Mouse (Mus musculus) forebrain, embryonic 11.5 days (tissue): Measurements from ENCODE around the gene 4933409G03Rik. TPM values are rescaled to one million over a fixed set of nuclear protein-coding genes. Genes with fewer than 3 reads are reported as not detected.
A peak's percentile ranks its signal among the peaks of the same experiment; 100 is the strongest.
"Not testable (repeated sequence)": the region's sequence is repeated elsewhere in the genome, so short reads cannot be mapped to it uniquely, and the experiment has no call there.

Experiments used
- ATAC-seq: fragments of 200-750 bp; cut with Nextera tagmentation; replicated peaks from 2 replicates; pipeline ENCODE4 v1.8.0; 2017; ENCODE audit warnings: moderate TSS enrichment; ENCODE audit not compliant: low FRiP score
- DNase-seq: peaks from one replicate; pipeline ENCODE4 v3.0.0-alpha.2; 2017; ENCODE audit warnings: low spot score
- H3K27ac ChIP-seq: fragments of 300-500 bp; sonication (generic); 2 replicates; pipeline ENCODE4 v1.5.1; 2014; ENCODE audit warnings: low read depth, low read length
- H3K27me3 ChIP-seq: fragments of 300-500 bp; sonication (generic); 2 replicates; pipeline ENCODE4 v1.6.1; 2014; ENCODE audit warnings: mild to moderate bottlenecking, low read length, mixed read lengths; ENCODE audit not compliant: control insufficient read depth, insufficient read depth
- H3K36me3 ChIP-seq: fragments of 300-500 bp; sonication (generic); 2 replicates; pipeline ENCODE4 v1.6.1; 2014; ENCODE audit warnings: mild to moderate bottlenecking, low read length, moderate library complexity, mixed read lengths; ENCODE audit not compliant: control insufficient read depth, insufficient read depth
- H3K4me1 ChIP-seq: fragments of 300-500 bp; sonication (generic); replicated peaks from 2 replicates; pipeline ENCODE4 v1.6.1; 2014; ENCODE audit warnings: low read length, mixed read lengths; ENCODE audit not compliant: control insufficient read depth, insufficient read depth
- H3K4me2 ChIP-seq: fragments of 300-500 bp; sonication (generic); 2 replicates; pipeline ENCODE4 v1.6.1; 2014; ENCODE audit warnings: low read depth, mild to moderate bottlenecking, low read length, moderate library complexity, mixed read lengths; ENCODE audit not compliant: severe bottlenecking
- H3K4me3 ChIP-seq: fragments of 300-500 bp; sonication (generic); 2 replicates; pipeline ENCODE4 v1.5.1; 2014; ENCODE audit warnings: low read depth, low read length
- H3K9ac ChIP-seq: fragments of 300-500 bp; sonication (generic); 2 replicates; pipeline ENCODE4 v1.6.1; 2014; ENCODE audit warnings: low read length
- H3K9me3 ChIP-seq: fragments of 300-500 bp; sonication (generic); 2 replicates; pipeline ENCODE4 v1.6.1; 2016; ENCODE audit warnings: low read length, mixed read lengths; ENCODE audit not compliant: control insufficient read depth
- WGBS: fragments of 180-500 bp; shearing (Covaris S2); extraction: QIAGEN DNeasy Blood & Tissue Kit; methylation state at CpG from one replicate; pipeline ENCODE4 v1.1.7; 2014; 5-methylcytosine and 5-hydroxymethylcytosine counted together
- polyA plus RNA-seq: library from polyadenylated mRNA; unstranded; fragments of >200 nt; fragmentation: Nextera tagmentation; extraction: Ambion mirVana; gene quantifications from 2 replicates; pipeline ENCODE4 v1.2.1, GENCODE M21; 2014

4933409G03Rik gene
- not detected in 2 replicates for polyA plus RNA-seq

DNA sequence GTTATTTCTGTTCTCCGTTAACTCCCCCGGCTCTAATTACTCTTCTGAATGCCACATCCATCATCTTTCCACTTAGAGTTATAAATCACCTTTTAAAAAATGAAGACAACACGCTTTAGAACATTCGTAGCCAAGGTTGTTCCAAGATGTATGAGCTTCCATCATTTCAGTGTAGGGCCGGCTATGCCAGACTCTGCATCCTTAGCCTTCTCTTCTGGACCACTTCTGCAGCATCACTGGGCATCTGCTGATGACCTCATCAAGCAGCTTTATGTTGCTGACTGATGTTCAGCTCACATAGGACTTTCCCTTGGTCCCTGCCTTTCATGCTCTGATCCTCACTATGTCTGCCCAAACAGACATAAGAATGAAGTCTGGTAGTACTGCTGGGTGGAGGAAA, at the start of gene 4933409G03Rik:
4933409G03Rik (plus strand) TSS at position 301 of the 400 bp plus-strand sequence.
- Histone ChIP-seq H3K4me2 (no peak within 1 kb of the TSS), H3K27me3 (no peaks in the 10 kb centered on the region), H3K36me3 (no peaks in the 10 kb centered on the region), H3K4me3 (no peak within 1 kb of the TSS), H3K4me1 (no peaks in the 10 kb centered on the region), H3K9ac (no peak within 1 kb of the TSS), H3K27ac (no peak within 1 kb of the TSS), H3K9me3 (no peaks in the 10 kb centered on the region)
- 94% methylated on average over 5 of the region's 5 CpGs for WGBS
- no peak for ATAC-seq
- DNase-seq: no peak

DNA sequence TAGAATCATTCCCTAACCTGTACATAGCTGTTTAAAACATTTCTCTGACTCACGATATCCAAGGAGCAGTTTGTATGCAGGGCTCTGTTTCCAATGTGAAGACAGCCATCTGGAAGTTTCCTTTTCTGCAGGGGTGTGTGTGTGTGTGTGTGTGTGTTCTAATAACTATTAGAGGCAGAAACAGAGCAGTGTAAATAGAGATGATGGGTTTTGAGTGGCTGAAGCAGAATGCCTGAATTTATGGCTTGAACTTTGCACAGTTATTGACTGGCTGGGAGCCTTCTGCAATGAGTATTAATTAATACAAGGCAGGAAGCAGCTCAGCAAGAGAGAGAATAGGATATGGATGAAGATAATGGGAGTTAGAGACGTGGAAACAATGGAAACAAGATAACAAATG, 38.0 kb upstream of the 4933409G03Rik start:
- ATAC-seq: no peak
- Histone ChIP-seq H3K36me3 (no peaks in the 10 kb centered on the region), H3K27ac (no peak overlapping the region), H3K9me3 (no peaks in the 10 kb centered on the region), H3K27me3 (no peaks in the 10 kb centered on the region), H3K4me2 (no peak overlapping the region), H3K9ac (no peak overlapping the region), H3K4me1 (no peaks in the 10 kb centered on the region), H3K4me3 (no peak overlapping the region)
- no peak for DNase-seq
- 68% methylated on average over 2 of the region's 2 CpGs for WGBS

DNA sequence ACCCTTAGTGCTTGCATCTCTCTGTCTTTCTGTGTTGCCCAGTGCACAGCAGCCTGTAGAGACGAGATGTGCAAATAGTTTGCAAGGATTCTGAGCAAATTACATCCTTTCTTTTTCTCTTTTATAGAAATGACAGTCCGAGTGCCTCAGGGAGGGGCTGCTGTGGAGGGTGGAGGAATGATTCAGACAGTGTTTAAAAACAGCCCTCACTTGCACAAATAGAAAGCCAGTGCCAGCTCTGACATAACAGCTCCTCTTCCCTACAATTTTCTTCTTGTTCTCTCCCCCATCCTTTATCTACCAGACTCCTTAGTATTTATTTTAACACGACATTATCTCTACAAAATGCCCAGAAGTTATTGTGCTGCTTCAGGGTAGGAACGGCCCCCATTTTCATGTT, 21.4 kb upstream of the 4933409G03Rik start:
- H3K9me3 ChIP-seq: no peaks in the 10 kb centered on the region
- no peak overlapping the region for H3K27ac ChIP-seq
- WGBS: 69% methylated on average over 4 of the region's 4 CpGs
- no peaks in the 10 kb centered on the region for H3K36me3 ChIP-seq
- H3K4me3 ChIP-seq: no peak overlapping the region
- no peaks in the 10 kb centered on the region for H3K4me1 ChIP-seq
- H3K4me2 ChIP-seq: no peak overlapping the region
- DNase-seq (no peak), ATAC-seq (no peak)
- no peaks in the 10 kb centered on the region for H3K27me3 ChIP-seq
- no peak overlapping the region for H3K9ac ChIP-seq

DNA sequence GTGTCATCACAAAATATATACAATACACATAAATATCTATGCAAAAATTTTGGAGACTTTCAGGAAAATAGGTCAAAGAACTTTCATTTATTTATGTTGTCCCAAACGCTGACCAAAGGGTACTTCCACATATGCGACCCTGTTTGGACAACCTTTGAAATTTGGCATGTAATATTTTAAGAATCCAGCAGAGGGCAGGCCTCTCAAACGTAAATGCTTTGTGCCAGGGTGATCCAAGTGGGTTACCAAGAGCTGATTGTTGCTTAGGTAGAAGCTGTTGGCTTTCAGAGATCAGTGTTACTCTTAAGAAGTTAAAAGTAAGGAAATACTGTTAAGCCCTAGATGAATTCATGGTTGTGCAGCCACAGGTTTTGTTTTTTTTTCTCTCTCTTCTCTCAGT, 18.9 kb upstream of the 4933409G03Rik start:
- DNase-seq (no peak), ATAC-seq (peak; percentile 79)
- no peak overlapping the region for H3K9ac ChIP-seq
- H3K4me2 ChIP-seq: no peak overlapping the region
- H3K36me3 ChIP-seq: no peaks in the 10 kb centered on the region
- no peaks in the 10 kb centered on the region for H3K9me3 ChIP-seq
- no peaks in the 10 kb centered on the region for H3K27me3 ChIP-seq
- 24% methylated on average over 3 of the region's 3 CpGs for WGBS
- no peak overlapping the region for H3K4me3 ChIP-seq
- no peak overlapping the region for H3K27ac ChIP-seq
- no peaks in the 10 kb centered on the region for H3K4me1 ChIP-seq

DNA sequence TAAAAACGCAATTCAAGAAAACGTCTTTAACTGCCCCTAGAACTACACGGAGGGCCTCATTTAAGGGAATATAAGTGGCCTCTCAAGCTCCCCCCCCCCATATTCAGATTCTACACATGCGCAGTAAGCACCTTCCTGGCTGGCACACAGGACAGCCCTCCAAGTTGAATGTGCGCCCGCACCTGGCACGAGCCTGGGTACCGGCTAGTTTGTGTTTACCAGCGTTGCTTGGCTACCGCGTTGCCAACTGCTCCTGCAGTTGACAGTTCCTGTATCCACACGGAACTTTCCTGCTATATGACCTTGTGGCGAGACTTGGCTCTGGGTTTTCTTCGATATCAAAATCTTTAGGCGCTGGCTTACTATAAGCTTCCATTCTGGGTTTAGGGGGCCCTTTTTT, 13.9 kb upstream of the 4933409G03Rik start:
- ATAC-seq: no peak
- Histone ChIP-seq H3K27me3 (no peaks in the 10 kb centered on the region), H3K27ac (no peak overlapping the region), H3K4me3 (no peak overlapping the region), H3K4me2 (no peak overlapping the region), H3K9me3 (no peaks in the 10 kb centered on the region), H3K9ac (no peak overlapping the region), H3K36me3 (no peaks in the 10 kb centered on the region), H3K4me1 (no peaks in the 10 kb centered on the region)
- WGBS: 94% methylated on average over 15 of the region's 15 CpGs
- DNase-seq: no peak

- peak; percentile 60 for DNase-seq
- WGBS: 34% methylated on average over 4 of the region's 4 CpGs
- H3K4me2 ChIP-seq: no peak overlapping the region
Observed at GRCm38 (mm10) chr2:68572340-68572739, 9.9 kb upstream of the 4933409G03Rik start.

DNA sequence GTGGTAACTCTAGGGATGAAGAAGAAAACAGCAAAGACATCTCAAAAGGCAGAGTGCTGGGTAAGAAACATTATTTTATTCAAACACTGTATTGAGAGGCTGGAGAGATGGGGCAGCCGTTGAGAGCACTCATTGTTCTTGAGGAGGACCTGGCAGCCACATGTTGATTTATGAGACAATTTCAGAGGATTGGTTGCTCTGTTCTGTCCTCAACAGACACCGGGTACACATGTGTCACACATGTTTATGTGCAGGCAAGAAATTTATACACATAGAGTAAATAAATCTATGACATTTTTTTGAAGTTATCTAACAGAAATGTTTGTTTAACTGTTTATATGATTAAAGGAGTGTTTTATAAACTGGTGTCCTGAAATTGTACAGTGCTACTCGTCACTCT, 10.6 kb downstream of the 4933409G03Rik start:
- ATAC-seq: no peak
- H3K36me3 ChIP-seq: no peaks in the 10 kb centered on the region
- H3K9me3 ChIP-seq: no peaks in the 10 kb centered on the region
- no peak overlapping the region for H3K27ac ChIP-seq
- 74% methylated on average over 3 of the region's 3 CpGs for WGBS
- DNase-seq: no peak
- no peaks in the 10 kb centered on the region for H3K4me1 ChIP-seq
- no peak overlapping the region for H3K4me3 ChIP-seq
- no peak overlapping the region for H3K9ac ChIP-seq
- H3K4me2 ChIP-seq: no peak overlapping the region
- H3K27me3 ChIP-seq: no peaks in the 10 kb centered on the region

More at GRCm38 (mm10) chr2:68572340-68572739, 9.9 kb upstream of the 4933409G03Rik start:
- Histone ChIP-seq H3K27me3 (no peaks in the 10 kb centered on the region), H3K27ac (no peak overlapping the region), H3K9ac (no peak overlapping the region), H3K4me3 (no peak overlapping the region), H3K9me3 (no peaks in the 10 kb centered on the region), H3K36me3 (no peaks in the 10 kb centered on the region), H3K4me1 (no peaks in the 10 kb centered on the region)
- ATAC-seq: no peak

GRCm38 (mm10) chr2:68656186-68656585, 74.0 kb downstream of the 4933409G03Rik start, which contains the start of gene 4932414N04Rik:
Gene 4932414N04Rik, plus strand, starts transcription at chr2:68656486.
- WGBS: 100% methylated on average over 1 of the region's 5 CpGs
- not testable (repeated sequence) for H3K9me3 ChIP-seq, H3K9ac ChIP-seq, H3K4me2 ChIP-seq, H3K4me3 ChIP-seq, H3K27me3 ChIP-seq, ATAC-seq, H3K27ac ChIP-seq, H3K4me1 ChIP-seq, DNase-seq, H3K36me3 ChIP-seq
